Mouse (Mus musculus) olfactory bulb, adult 2 months (tissue): ENCODE measurements around the gene Cfap221.

Source experiments
- CTCF ChIP-seq: fragments of 200-500 bp; IDR thresholded peaks from 2 replicates; pipeline ENCODE4 v1.5.1; 2012; ENCODE audit warnings: low read depth, mild to moderate bottlenecking, low read length, moderate library complexity; ENCODE audit not compliant: insufficient read depth
- POLR2A ChIP-seq: fragments of 200-500 bp; IDR thresholded peaks from 2 replicates; pipeline ENCODE4 v1.6.1; 2012; ENCODE audit warnings: mild to moderate bottlenecking, low read depth, low read length, moderate library complexity; ENCODE audit not compliant: insufficient read depth

GRCm38 (mm10) chr1:119959920-119960319, 37.1 kb downstream of the Cfap221 start:
- TF ChIP-seq CTCF (no peak), POLR2A (no peak)
